Mouse (Mus musculus) heart, postnatal 36 days (tissue): ENCODE results near the gene Clrn3. TPM values are rescaled to one million over a fixed set of nuclear protein-coding genes. Genes with fewer than 3 reads are reported as not detected.
"Not testable (repeated sequence)": the region's sequence is repeated elsewhere in the genome, so short reads cannot be mapped to it uniquely, and the experiment has no call there.

ENCODE experiments used
- DNase-seq, 2 experiments: peaks; one replicate each; pipeline ENCODE4 v3.0.0; 2021 to 2022
- intact Hi-C: fragments of 180-260 bp; cut with DNase I; formaldehyde crosslinking; loops from one replicate; pipeline ENCODE4 v1.15.1; 2025
- total RNA-seq, 2 experiments: library from RNA; stranded (reverse); gene quantifications; 2 replicates each; pipeline ENCODE4 v1.2.3; 2021

Clrn3 gene
- total RNA-seq, 2 experiments from 2014 or later: not detected

DNA sequence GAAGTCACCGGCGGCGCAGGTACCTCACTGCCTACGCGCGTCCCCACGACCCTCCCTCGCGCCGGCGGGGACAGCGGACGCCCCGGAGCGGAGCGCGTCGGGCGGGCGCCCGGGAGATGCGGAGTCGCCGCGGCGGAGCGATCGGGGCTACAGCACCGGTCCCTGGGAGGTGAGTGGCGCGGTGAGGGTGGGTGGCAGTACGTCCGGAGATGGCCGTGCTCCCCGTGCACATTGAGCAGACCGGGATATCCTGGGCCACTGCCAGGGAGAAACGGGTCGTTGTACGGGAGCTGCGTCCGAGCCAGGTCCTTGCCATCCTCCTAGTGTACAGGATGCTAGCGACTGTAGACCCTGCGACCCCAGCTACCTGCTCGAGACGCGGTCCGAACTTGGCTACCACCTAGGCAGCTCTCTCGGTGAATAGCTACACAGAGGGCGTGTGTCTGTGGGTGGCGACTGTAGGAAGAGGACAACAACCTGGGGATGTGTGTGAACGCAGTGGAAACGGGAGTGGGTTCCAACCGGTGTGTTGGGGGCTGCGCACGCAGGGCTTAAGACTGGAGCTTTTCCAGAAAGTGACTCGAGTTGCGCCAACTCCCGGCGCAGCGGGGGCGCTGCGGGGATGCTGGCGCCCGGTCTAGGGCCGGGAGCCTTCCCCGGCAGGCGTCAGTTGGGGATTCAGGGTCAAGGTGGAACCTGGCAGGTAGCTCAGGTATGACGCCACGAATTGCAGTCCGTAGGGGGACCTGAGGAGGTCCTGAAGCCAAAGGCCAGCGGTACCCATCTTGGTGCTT is 9.7 kb upstream of the Clrn3 start:
- peak in 1 of 2 experiments; percentile 15 for DNase-seq
- intact Hi-C loops: loop anchor here (1.0 to 5.0 kb wide), 4 partner anchors 78 to 199 kb away; no protein-coding TSS in a partner anchor

DNA sequence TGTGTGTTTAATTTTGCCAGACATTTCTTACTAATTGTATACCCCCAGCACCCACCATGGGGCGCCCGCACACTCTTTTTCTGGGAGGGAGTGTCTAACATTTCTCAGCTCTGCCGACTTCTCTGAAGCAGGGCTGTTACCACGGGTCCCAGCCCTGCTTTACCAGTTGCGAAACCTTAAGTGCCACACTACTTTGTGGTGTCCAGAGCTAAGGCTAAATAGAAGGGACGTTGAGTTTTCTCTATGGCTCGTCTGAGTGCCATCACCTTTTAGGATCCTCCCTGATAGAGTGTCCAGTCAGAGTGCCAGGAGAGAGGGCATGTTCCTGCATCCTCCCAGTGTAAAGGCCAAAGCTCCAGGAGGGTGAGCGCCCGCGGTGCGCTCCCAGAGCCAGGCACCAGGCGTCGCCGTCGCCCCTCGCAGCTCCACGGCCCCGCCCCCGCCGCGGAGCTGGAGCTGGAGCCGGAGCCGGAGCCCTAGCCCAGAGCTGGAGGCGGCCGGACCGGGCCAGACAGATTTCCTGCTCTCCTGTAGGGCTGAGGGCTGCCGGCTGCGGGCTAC is 9.0 kb upstream of the Clrn3 start, which contains the start of gene Ptpre:
TSS of gene Ptpre (plus strand) at position 141 of the 561 bp plus-strand sequence.
- peak; percentile 88 to 91 for DNase-seq
- intact Hi-C loops: loop anchor here (1.0 to 5.0 kb wide), 4 partner anchors 79 to 200 kb away; no protein-coding TSS in a partner anchor

DNA sequence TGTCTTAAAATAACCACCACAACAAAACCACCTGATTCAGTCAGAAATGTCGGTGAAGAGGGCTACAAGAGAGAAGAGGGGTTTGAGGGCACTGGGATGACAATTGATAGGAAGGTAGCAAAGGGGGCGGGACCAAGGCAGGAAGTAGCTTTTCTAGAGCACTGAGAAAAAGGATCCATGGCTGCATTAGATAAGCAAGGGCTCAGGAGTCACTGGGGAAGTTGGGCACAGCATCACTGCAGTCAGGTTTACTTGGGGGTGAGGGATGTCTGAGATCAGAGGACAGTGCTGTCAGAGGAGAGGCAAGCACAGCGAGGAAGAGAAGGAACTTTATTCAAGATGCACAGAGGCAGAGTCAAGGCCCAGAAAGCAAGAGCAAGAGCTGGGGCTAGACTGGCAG is 7.5 kb upstream of the Clrn3 start:
- no peak for DNase-seq
- intact Hi-C loops: loop anchor here (5.0 kb wide), 1 partner anchor 201 kb away; no protein-coding TSS in a partner anchor

DNA sequence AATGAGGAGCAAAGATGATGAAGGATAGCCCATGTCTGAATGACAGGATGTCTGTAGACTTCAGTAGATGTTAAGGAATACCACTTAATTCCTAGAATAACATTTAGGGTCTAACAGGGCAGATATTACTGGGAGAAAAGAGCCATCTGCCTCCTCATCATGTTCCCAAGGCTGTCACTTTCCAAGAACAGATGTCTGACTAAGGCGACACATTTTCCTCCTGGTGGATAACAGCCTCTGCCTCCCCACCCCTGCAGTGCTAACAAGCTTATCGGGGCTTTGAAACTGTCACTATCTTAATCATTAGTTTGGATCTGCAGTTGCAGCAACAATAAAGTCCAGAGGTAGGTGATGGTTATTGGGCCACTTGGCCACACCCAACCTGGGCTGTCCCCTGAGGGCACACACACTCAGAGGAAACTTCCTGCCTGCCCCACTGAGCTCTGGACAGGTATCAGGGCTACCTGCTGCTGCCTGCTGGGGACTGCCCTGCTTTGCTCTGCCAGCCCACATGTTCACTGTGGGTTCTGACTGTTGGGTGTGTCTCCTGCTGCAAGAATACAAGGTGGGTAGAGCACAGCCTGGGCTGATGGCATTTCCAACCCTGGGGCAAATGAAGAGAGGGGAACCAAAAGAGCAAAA is 6.2 kb upstream of the Clrn3 start:
- DNase-seq: no peak
- intact Hi-C loops: loop anchor here (5.0 kb wide), 1 partner anchor 203 kb away; no protein-coding TSS in a partner anchor

DNA sequence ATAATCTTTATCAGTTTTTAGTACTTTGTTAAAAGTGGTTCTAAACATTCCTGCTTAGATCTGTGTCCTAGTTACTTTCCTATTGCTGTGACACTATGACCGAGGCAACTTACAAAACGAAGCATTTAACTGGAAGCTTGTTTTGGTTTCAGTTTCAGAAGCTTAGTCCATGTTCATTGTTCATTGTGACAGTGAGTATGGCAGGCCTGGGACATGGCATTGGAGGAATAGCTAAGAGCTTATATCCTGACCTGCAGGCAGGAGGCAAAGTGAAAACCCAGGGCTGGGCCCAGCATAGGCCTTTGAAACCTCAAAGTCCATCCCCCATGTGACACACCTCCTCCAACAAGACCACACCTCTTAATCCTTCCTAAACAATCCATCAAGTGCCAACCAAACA is 614 bp upstream of the Clrn3 start:
- no peak for DNase-seq
- intact Hi-C loops: no loop called here

DNA sequence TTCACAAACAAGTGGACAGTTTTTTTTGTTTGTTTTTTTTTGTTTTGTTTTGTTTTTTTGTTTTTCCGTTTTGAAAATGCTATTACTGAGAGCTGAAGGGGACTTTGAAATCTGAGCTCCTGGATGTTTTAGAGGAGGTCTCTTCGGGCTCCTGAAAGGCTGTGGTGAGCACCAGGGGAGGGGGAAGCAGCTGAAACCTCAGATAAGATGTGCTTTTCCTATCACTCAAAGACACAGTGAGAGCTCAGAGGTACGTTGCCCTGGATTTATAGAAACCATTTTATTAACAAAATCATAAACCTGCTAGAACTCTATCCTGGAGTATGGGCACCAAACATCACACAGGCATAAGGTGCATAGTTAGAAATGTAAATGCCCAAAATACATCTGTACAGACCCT is 1.3 kb downstream of the Clrn3 start:
- intact Hi-C loops: no loop called here
- DNase-seq: no peak

DNA sequence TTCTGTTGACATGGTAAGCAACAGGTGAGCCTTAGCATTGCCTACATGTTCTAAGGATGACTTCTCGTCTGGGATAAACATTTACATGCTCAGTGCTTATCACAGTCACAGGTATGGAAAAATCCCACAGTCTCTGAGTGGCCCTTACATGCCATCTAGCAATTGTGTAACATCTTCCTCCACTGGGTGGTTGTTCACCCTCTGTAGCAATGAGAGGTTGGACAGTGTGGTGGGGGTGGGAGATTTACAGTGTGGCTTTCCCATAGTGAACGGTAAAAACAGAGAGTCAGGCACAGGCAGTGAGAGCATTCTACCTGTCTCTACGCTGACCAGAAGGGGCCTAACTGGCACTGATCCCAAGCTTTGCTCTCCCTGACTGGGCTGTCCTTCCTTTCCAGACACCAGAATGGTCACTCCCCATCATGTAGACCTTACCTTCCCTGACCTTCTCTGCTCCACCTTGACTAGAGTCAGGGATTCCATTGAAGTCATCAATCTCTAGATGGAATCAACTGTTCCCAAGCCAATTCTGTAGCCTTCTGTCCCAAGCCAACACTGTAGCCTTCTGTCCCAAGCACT is 1.8 kb downstream of the Clrn3 start:
- intact Hi-C loops: no loop called here
- no peak for DNase-seq

DNA sequence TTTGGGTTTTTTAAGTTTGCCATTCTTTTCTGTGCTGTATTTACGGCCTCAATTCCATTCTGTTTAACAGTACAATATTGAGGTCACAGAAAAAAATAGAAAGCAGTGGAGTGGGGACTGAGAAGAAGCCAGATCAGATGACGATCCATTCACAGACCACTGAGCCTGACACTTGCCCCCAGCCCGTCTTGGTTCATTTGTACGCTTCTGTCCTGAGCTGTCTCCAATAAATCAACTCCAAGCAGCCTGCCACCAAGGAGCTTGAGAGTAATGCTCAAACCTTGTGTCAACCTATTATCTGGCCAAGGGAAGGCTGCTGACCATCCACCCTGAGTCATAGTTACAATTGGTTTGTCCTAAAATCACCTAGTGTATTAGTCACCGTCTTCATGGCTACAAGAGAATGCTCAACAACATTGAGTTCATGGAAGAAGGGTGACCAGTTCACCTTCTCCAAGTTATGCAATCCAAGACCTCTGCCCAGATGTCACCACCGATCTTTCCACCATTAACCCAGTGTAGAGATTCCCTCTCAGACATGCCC is 4.0 kb downstream of the Clrn3 start:
- intact Hi-C loops: no loop called here
- DNase-seq: no peak

DNA sequence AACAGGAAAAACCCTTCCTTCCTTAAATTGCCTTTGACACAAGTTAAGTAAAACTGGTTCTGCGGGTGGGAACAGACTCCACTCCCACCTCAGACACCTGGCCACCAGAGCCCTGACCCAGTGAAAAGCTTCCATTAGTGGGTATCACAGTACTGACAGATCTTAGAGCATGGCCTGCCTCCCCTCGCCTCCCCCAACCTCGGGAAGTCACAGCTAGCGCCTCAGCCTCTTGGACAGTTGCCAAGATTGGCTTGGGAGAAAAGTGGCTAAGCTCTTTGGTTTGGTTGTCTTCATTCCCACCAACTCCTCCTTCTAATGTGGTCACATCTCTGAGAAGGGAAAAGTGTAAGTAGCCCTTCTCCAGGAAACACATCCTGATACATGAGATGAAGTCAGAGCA is 4.5 kb downstream of the Clrn3 start:
- intact Hi-C loops: no loop called here
- no peak for DNase-seq

DNA sequence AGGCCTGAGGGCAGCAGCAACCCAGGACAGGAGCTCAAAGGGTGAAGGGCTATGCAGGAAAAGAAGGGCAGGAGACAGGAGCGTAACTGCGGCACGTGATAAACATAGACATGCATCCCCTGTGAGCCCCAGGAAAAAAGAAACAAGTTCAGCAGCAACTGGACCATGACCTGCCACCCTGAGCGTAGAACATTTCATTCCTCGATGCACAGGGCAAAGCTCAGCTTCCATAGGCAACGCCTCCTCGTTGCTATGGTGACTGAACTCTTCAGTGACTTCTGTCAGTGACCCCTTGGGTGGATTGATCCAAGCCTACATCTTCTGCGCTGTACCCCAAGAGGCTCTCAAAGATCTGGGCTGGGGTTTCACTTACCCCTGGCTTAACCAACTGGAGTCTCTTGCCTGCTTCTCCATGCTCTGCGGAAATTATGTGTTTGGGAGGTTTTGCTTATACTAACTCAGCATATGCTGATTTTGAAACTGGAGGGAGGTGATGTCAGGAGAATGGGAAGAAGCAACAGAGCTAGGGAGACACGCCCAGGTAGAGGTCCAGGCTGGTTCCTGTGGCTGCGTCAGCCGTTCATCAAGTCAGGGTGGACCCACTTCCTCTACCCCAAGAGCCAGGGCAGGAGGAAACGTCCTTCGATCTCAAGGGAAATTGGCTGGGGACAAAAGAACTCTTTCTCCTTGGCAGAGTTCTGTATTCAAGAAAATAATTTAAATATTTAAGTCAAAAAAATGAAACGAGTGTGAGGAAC is 6.5 kb downstream of the Clrn3 start:
- DNase-seq: no peak
- intact Hi-C loops: no loop called here

DNA sequence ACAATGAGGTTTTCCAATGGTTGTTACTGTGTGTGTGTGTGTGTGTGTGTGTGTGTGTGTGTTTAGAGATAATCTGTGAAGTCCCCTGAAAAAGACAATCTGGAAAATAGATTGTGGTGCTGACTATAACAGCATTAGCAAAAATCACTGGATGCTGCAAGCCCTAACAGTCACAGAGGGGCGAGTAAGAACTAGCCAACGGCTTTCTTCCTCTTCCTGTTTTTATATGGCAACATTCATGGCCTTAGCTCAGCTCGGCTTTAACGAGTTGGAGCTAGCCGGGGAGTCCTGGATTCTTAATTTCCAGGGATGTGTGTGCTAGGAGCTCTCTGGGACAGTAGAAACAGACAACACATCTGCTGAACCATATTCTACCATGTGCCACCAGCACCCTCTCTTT is 8.2 kb downstream of the Clrn3 start:
- intact Hi-C loops: no loop called here

DNA sequence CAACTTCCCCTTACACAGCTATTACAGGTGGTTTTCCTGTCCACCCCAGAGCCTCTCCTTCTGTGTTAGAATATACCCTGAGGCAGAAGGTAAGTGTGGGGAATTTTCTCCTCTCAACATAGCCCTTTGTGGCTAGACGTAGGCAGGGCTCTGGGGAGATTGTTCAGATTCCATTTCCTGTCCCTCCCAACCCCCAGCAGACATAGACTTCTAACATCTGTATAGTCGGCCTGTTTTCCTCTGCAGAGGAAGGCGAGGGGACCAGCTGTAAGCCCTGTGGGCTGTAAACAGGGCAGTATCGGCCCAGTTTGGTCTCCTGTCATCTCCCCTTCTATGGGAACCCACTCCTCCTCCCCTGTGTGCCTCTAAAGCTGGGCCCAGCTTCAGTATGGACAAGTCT is 11.3 kb downstream of the Clrn3 start:
- intact Hi-C loops: no loop called here
- no peak for DNase-seq

More for the DNA sequence above, 8.2 kb downstream of the Clrn3 start:
- DNase-seq: no peak

DNA sequence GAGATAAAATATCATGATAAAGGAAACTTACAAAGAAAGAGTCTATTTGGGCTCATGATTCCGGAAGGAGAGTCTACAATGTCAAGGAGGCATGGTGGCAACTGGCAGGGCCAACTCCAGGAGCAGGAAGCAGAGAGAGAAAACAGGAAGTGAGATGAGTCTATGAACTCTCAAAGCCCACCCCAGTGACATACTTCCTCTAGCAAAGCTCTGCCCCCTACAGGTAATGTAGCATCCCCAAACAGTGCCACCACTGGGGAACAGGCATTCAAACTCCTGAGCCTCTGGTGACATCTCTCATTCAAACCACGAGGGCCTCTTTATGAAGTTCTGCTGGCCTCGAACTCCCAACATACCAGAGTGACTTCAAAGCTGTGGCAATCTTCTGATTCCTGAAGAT is 16.7 kb downstream of the Clrn3 start:
- DNase-seq: no peak
- intact Hi-C loops: no loop called here

DNA sequence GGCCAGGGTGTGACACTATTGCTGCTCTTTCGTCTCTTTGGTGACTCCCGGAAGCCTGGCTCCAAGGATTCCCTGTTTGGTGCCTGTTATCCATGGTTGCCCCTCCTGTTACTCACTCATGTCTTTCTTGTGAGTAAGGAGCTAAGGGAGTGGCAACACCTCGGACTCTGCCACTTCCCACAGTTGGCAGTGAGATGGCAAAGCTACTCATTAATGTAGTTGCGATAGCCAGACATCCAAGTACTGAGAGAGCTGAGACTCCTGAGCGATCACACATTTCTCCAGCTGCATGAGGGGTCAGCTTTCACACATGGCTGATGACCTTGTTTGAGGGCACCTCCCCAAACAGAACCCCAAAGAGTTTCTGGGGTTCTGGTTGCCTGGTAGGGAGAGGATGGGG is 18.0 kb downstream of the Clrn3 start:
- intact Hi-C loops: no loop called here
- DNase-seq: no peak

DNA sequence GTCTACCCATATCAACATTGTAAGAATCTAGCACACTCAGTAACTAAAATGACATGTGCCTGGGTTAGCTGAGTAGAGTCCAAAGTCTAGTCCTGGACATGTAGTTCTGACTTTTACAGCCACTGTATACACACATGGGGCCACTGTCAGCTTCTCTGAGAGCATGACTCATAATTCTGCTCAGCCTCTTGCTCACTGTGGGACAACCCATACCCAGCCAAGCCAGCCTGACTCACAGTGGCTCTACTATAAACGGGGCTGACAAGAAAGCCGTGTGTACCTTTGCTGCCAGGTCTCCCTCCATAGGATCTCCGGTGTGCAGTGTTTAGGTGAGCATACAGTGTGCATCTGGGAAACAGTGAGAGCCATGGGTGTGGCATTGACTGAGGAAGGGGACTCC is 19.2 kb downstream of the Clrn3 start:
- DNase-seq: no peak
- intact Hi-C loops: no loop called here

DNA sequence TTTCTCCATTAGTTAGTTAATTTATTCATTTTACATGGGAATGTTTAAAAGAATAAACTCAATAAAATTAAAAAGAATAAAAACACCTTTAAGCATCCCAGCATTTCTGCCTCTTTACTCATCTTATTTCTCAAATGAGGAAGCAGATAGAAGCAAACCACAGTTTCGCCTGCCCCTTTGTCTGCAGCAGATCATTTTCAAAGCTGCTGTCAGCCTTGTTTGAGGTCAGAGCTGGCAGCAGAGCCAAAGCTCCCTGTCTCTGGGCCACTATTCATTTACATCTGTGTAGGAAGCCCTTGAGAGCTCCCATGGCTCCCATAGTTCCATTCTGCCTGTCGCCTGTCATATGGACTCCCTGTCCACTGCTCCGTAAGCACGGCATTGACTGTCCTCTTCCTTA is 19.9 kb downstream of the Clrn3 start:
- DNase-seq: no peak
- intact Hi-C loops: no loop called here

DNA sequence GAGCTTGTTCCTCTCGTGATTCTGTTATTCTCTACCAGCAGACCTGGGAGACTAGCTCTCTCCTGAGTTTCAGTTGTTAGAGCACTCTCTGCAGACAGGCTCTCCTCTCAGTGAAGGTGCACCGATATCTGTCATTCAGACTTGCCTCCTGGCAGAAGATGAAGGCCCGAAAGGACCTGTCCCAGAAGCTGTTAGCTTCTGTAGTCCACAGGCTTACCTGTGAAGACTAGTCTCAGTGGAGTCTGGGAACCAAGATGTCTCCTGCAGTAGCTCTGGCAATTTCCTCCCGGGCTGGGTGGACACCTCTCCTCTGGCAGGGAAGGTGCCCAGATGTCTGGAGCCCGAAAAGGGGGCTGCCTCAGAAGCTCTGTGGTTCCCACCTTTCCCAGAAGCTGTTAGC is 21.9 kb downstream of the Clrn3 start:
- DNase-seq, intact Hi-C loops: not testable (repeated sequence)

DNA sequence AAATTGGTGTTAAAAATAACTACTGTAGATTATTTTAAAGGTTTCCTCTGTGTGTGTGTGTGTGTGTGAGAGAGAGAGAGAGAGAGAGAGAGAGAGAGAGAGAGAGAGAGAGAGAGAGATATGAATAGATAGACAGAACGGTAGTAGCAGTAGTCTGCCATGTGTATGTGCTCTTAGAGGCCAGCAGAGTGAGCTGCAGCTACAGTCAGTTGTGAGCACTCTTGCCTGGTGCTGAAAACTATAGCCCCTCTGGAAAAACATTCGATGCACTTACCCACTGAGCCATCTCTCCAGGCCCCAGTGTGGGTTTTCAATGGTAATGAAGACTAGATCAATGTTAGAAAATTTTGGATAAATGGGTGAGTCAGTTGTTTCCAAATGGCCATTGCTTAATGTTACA is 29.1 kb downstream of the Clrn3 start:
- intact Hi-C loops: no loop called here
- DNase-seq: no peak

DNA sequence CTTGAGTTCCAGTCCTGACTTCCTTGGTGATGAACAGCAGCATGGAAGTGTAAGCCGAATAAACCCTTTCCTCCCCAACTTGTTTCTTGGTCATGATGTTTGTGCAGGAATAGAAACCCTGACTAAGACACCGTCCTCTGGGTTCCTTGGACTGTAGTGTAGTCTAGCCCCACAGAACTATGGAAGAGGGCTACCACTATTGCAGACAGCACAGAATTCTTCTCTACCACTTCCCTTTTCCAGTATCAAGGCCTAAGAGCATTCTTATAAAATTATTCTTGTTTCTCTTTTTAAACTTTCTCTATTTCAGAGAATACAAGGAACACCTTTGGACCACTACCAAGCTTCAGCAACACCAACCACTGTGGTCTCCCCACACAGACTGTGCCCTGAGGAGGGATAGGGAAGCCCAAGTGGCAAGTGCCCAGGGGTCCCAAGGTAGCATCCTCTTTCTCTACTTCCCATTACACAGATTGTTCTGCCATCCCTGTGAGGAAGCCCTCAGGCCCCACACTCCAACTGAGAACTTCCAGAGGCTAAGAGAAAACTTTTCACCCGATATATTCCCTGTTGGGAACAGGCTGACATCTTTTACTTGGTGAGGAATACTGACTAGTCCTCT is 29.8 kb downstream of the Clrn3 start:
- DNase-seq: no peak
- intact Hi-C loops: no loop called here

DNA sequence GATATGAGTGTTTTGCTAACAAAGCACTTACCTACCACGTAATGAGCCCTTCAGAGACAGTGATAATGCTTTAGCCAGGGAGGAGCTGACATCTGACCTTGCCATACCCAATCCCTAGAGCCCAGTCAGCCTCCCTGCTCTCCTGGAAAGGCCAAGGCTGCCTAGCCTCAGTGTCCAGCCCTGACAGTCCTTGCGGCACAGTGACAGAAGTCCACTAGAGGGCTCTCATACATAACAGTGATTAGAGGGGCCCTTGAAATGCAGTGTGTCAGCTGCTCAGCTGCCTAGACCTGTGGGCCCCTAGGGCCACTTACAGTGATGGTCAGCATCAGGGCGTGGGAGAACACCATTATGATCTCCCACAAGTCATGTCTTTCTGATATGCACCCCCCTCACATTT is 33.2 kb downstream of the Clrn3 start:
- intact Hi-C loops: loop anchor here (2.0 kb wide), 1 partner anchor 137 kb away; no protein-coding TSS in a partner anchor
- peak in 1 of 2 experiments; percentile 5 for DNase-seq
